Mouse (Mus musculus): Measurements from ENCODE around the gene Bricd5. TPM values are rescaled to one million over a fixed set of nuclear protein-coding genes. Genes with fewer than 3 reads are reported as not detected.

The Bricd5 gene
- polyA plus RNA-seq, 1 experiment from 2014 or later, result not detected

DNA sequence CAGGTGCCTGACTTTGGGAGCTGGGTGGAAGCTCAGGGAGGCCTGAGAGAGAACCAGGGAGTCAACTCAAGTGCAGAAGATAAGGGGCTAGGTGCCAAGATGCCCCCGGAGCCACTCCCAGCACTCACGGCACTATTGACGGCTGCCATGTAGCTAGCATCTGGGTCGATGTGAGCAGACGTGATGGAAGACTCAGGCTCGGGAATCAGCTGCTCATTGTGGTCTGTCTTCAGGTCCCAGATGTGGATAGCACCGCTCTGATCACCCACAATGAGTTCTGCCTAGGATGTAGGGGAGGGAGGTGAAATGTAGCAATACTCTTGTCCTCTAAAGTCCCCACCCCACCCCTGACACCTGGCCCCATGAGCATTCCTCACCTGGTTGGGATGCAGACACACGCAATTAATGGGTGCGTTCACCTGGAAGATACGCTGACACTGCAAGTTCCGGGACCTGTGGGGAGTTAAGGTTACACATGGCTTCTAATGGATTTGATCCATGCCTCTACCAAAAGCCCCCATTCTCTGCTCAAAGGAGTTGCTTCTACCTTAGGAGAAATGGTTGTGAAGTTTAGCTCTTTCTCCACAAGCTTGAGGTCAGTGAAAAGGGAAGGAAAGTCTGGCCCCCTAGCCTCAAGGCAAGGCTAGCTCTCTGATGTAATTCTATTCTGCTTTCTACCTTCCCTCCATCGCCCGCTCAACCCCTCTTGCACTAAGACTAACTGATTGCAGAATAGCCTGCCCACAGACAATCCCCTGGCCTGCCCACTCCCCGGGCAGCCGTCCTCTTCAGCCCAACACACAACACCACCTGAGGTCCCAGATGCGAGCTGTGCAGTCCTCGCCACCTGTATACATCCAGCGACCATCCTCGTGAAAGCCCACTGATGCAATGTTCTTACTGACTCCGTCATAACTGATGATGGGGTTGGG is 3.6 kb downstream of the Bricd5 start:
- 93% methylated on average over 20 of the region's 20 CpGs for WGBS
- Histone ChIP-seq H3K36me3 (ENCODE audit: control insufficient read depth, insufficient read depth, low read length) (peaks cover 26% of the 10 kb centered on the region), H3K9ac (replicated peaks; ENCODE audit: low read depth, low read length) (0 out of 2 replicates have a peak overlapping the region, but pooled peaks have one; percentile 51), H3K9me3 (ENCODE audit: control insufficient read depth, low read depth, low read length) (no peaks in the 10 kb centered on the region), H3K27me3 (ENCODE audit: control insufficient read depth, insufficient read depth, low read length) (no peaks in the 10 kb centered on the region), H3K4me3 (ENCODE audit: low read depth, low read length) (no peak overlapping the region), H3K4me1 (ENCODE audit: control insufficient read depth, insufficient read depth, low read length) (peaks cover 18% of the 10 kb centered on the region), H3K27ac (ENCODE audit: low read length) (no peak overlapping the region), H3K4me2 (replicated peaks; ENCODE audit: low read depth, low read length) (peak overlapping the region; percentile 49)
- ATAC-seq (ENCODE audit: insufficient number of reproducible peaks, insufficient read depth, low FRiP score, low read depth), result no peak

DNA sequence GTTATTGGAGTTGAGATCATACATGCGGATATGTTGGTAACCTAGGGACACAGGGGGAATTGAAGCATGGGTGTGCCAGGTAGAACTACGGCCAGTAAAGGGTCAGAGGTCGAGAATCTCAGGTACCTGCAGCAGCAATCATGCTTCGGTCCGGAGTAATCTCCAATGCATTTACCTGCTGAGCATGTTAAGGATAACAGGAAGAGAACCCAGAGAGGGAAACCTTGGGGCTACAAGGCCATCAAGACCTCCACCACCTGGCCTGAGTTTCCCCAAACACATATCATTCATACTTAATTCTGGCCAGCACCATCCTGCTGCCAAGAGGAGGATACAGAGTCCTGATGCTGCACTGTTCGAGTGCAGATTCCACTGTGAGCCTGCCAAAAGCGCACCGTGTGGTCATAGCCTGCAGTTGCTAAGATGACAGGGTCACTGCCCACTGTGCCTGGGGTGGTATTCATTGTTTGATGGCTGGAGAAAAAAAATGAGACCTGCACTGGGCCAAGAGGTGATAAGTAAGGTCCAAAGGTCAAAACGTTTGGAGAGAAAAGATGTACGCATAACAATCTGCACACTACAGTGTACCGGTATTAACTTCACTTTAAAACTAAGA is 4.4 kb downstream of the Bricd5 start:
- Histone ChIP-seq H3K9me3 (ENCODE audit: control insufficient read depth, low read depth, low read length) (no peaks in the 10 kb centered on the region), H3K4me3 (ENCODE audit: low read depth, low read length) (peak overlapping the region; percentile 62), H3K9ac (replicated peaks; ENCODE audit: low read depth, low read length) (peak overlapping the region; percentile 51), H3K4me2 (replicated peaks; ENCODE audit: low read depth, low read length) (peak overlapping the region; percentile 49), H3K36me3 (ENCODE audit: control insufficient read depth, insufficient read depth, low read length) (peaks cover 24% of the 10 kb centered on the region), H3K27ac (ENCODE audit: low read length) (no peak overlapping the region), H3K27me3 (ENCODE audit: control insufficient read depth, insufficient read depth, low read length) (no peaks in the 10 kb centered on the region), H3K4me1 (ENCODE audit: control insufficient read depth, insufficient read depth, low read length) (peaks cover 11% of the 10 kb centered on the region)
- peak; percentile 7; the same call in 1 of the 2 replicates for ATAC-seq (ENCODE audit: insufficient number of reproducible peaks, insufficient read depth, low FRiP score, low read depth)
- WGBS, result 42% methylated on average over 11 of the region's 11 CpGs

DNA sequence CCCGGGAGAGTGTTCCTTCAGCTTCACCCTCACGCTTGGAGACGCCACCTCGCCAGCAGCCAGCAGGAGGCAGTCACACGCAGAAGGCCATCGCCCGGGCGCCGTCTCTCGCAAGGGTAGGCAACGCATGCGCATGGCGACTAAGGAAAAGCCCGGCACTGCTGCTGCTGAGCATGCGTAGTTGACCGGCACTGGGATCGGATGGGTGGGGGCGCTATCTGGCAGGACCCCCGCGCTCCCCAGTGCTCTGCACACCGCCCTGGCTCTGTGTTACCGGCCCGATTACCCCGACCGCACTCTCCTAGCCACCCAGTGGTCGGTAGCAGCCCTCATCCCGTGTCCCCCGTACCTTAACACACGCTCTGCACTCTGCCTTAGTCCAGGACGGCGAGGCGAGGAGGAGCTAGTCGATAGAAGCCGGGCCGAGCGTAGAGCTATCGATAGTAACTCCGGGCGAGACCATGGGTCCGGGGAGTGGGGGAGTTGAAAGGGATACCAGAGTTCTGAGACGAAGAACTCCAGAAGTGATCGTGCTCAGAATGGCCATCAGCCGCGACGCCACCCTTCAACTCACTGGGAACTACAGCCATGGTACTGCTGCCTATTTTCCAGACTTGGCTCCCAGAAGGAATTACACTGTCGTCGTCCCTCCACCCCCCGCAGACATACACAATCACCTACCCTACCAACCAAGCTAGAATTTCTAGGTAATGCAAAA is 5.1 kb downstream of the Bricd5 start, which contains the start of gene Mlst8:
Gene Mlst8, minus strand, starts transcription at position 416 of the 718 bp plus-strand sequence.
- peak within 1 kb of the TSS; percentile 49 for H3K4me2 ChIP-seq (replicated peaks; ENCODE audit: low read depth, low read length)
- H3K9ac ChIP-seq (replicated peaks; ENCODE audit: low read depth, low read length), result peak within 1 kb of the TSS; percentile 51
- under 1% methylated on average over 48 of the region's 48 CpGs for WGBS
- peak; percentile 91 for ATAC-seq (ENCODE audit: insufficient number of reproducible peaks, insufficient read depth, low FRiP score, low read depth)
- H3K27ac ChIP-seq (ENCODE audit: low read length), result peak within 1 kb of the TSS; percentile 95
- H3K27me3 ChIP-seq (ENCODE audit: control insufficient read depth, insufficient read depth, low read length), result no peaks in the 10 kb centered on the region
- no peaks in the 10 kb centered on the region for H3K9me3 ChIP-seq (ENCODE audit: control insufficient read depth, low read depth, low read length)
- H3K36me3 ChIP-seq (ENCODE audit: control insufficient read depth, insufficient read depth, low read length), result peaks cover 22% of the 10 kb centered on the region
- H3K4me3 ChIP-seq (ENCODE audit: low read depth, low read length), result peak within 1 kb of the TSS; percentile 62
- H3K4me1 ChIP-seq (ENCODE audit: control insufficient read depth, insufficient read depth, low read length), result peaks cover 6% of the 10 kb centered on the region

DNA sequence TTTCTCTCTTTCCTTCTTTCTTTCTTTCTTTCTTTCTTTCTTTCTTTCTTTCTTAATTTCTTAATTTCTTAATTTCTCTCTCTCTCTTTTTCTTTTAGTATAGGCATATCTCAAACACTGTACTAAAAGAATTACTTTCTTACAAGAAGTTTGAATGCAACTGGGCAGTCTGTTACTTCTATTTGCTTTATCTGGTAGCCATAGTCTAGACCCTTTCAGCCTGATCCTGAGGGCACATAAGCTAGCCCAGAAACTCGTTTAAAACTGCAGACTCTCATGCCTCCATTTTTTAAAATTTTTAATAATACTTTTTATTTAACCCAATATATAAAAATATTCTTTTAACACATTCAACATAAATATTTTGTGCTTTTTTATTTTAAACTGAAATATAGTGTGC is 5.7 kb downstream of the Bricd5 start:
- Histone ChIP-seq H3K4me3 (ENCODE audit: low read depth, low read length) (peak overlapping the region; percentile 62), H3K27me3 (ENCODE audit: control insufficient read depth, insufficient read depth, low read length) (no peaks in the 10 kb centered on the region), H3K9me3 (ENCODE audit: control insufficient read depth, low read depth, low read length) (no peaks in the 10 kb centered on the region), H3K4me2 (replicated peaks; ENCODE audit: low read depth, low read length) (peak overlapping the region; percentile 32; the same call in 1 of the 2 replicates), H3K9ac (replicated peaks; ENCODE audit: low read depth, low read length) (no peak overlapping the region), H3K27ac (ENCODE audit: low read length) (no peak overlapping the region), H3K4me1 (ENCODE audit: control insufficient read depth, insufficient read depth, low read length) (peaks cover 6% of the 10 kb centered on the region), H3K36me3 (ENCODE audit: control insufficient read depth, insufficient read depth, low read length) (peaks cover 22% of the 10 kb centered on the region)
- ATAC-seq (ENCODE audit: insufficient number of reproducible peaks, insufficient read depth, low FRiP score, low read depth), result no peak
- 8% methylated on average over 1 of the region's 1 CpGs for WGBS

DNA sequence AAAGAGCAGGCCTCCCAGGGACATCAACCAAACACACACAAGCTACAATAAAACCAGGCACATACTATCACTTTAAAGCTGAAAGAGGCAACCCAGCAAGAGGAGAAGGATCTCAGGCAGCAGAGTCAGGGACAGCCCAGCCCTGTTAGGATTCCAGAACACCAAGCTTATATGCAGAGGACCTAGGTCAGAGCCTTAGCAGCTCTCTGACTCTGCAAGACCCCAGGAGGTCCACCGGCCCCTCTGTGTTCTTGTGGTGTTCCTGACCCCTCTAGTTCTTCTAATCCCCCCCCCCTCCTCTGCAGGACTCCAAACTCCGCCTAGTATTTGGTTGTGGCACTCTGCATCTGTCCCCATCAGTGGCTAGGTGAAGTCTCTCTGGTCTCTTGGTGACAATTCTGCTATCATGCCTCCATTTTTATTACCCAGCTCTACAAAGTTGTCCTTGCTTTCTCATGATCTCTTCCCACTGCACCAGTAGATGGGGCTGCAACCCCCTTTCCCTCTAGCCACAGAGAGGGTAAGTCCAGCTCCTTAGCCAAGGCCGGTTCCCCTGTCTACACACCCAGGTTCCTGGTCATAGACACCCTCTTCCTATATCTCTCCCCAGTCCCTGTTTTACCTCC is 6.6 kb downstream of the Bricd5 start:
- Histone ChIP-seq H3K9ac (replicated peaks; ENCODE audit: low read depth, low read length) (no peak overlapping the region), H3K4me1 (ENCODE audit: control insufficient read depth, insufficient read depth, low read length) (peaks cover 6% of the 10 kb centered on the region), H3K4me3 (ENCODE audit: low read depth, low read length) (no peak overlapping the region), H3K27me3 (ENCODE audit: control insufficient read depth, insufficient read depth, low read length) (no peaks in the 10 kb centered on the region), H3K4me2 (replicated peaks; ENCODE audit: low read depth, low read length) (peak overlapping the region; percentile 12), H3K36me3 (ENCODE audit: control insufficient read depth, insufficient read depth, low read length) (peaks cover 18% of the 10 kb centered on the region), H3K27ac (ENCODE audit: low read length) (peak overlapping the region; percentile 46), H3K9me3 (ENCODE audit: control insufficient read depth, low read depth, low read length) (no peaks in the 10 kb centered on the region)
- ATAC-seq (ENCODE audit: insufficient number of reproducible peaks, insufficient read depth, low FRiP score, low read depth), result no peak
- 45% methylated on average over 3 of the region's 3 CpGs for WGBS

DNA sequence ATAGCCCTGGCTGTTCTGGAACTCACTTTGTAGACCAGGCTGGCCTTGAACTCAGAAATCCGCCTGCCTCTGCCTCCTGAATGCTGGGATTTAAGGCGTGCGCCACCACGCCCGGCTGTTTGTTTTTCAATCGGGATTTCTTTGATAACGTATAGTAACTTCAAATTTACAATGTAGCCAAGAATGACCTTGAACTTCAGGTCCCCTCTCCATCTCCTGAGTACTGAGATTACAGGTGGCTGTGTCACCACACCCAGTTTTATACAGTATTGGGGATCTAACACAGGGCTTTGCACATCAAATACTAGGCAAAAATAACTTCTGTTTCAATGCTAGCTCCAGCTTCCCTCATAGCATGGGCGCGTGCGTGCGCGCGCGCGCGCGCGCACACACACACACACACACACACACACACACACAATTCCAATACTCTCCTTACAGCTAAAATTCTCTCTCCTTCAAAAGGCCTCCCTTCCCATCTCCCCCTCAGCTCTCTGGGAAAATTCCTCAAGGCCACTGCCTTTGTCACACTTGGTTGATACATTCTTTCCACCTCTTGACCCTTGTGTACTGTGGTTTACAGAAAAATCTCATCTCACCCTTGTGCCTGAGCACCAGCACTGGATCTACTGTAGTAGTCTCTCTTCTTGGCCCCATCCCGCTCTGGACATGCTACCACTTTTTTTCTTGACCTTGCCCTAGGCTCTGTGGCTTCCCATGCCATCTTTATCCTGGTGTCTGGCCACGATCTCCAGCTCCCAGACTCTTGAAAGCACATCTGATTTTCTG is 7.5 kb downstream of the Bricd5 start:
- no peak for ATAC-seq (ENCODE audit: insufficient number of reproducible peaks, insufficient read depth, low FRiP score, low read depth)
- Histone ChIP-seq H3K27ac (ENCODE audit: low read length) (no peak overlapping the region), H3K27me3 (ENCODE audit: control insufficient read depth, insufficient read depth, low read length) (no peaks in the 10 kb centered on the region), H3K9ac (replicated peaks; ENCODE audit: low read depth, low read length) (no peak overlapping the region), H3K4me1 (ENCODE audit: control insufficient read depth, insufficient read depth, low read length) (peaks cover 9% of the 10 kb centered on the region), H3K4me3 (ENCODE audit: low read depth, low read length) (no peak overlapping the region), H3K4me2 (replicated peaks; ENCODE audit: low read depth, low read length) (no peak overlapping the region), H3K9me3 (ENCODE audit: control insufficient read depth, low read depth, low read length) (no peaks in the 10 kb centered on the region), H3K36me3 (ENCODE audit: control insufficient read depth, insufficient read depth, low read length) (peaks cover 10% of the 10 kb centered on the region)
- WGBS, result 92% methylated on average over 20 of the region's 20 CpGs

DNA sequence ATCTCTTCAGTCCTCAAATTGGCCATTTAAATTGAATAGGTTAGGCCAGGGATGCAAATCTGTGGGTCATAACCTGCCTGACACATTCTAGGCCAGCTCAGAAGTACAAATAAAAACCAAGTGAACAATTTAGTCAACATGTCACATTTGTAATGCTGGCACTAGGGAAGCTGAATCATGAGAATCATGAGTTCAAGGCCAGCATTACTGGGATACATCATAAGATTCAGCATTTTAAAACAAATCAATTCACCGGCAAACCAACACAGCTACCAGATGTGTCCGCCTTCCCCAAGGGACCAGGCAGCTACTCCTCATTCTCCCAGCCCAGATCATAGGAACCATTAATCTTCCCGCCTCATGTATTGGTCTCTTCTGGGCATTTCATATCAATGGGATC is 9.8 kb downstream of the Bricd5 start:
- Histone ChIP-seq H3K36me3 (ENCODE audit: control insufficient read depth, insufficient read depth, low read length) (no peaks in the 10 kb centered on the region), H3K27ac (ENCODE audit: low read length) (no peak overlapping the region), H3K9me3 (ENCODE audit: control insufficient read depth, low read depth, low read length) (no peaks in the 10 kb centered on the region), H3K27me3 (ENCODE audit: control insufficient read depth, insufficient read depth, low read length) (no peaks in the 10 kb centered on the region), H3K9ac (replicated peaks; ENCODE audit: low read depth, low read length) (no peak overlapping the region), H3K4me2 (replicated peaks; ENCODE audit: low read depth, low read length) (no peak overlapping the region), H3K4me3 (ENCODE audit: low read depth, low read length) (no peak overlapping the region), H3K4me1 (ENCODE audit: control insufficient read depth, insufficient read depth, low read length) (peaks cover 6% of the 10 kb centered on the region)
- no peak for ATAC-seq (ENCODE audit: insufficient number of reproducible peaks, insufficient read depth, low FRiP score, low read depth)
- 90% methylated on average over 3 of the region's 3 CpGs for WGBS

All from stomach, embryonic 14.5 days (tissue).